Mouse (Mus musculus): Measurements from ENCODE around the gene Impg2.

The Impg2 gene

DNA sequence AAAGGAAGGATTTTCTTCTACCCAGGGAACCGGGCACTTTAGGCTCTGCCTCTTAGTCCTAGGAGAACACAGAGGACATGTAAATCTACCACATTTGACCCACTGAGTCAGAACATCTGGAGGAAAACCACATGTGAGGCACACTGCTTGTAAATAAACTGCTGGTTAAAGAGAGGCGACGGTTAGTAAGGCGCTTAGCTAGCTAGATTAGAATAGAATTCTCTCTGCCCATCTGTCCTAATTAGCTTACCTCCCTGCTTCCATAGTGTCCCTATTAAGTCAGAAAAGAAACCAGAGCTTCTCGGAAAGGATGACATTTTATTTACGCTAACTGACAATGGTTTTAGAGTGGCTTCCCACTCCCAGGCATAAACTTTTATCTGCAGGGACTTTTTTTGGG, at the start of gene Impg2:
Impg2 (plus strand) TSS at position 263 of the 400 bp plus-strand sequence.
- in situ Hi-C loops (cut with MboI, MseI) = no loop called here

DNA sequence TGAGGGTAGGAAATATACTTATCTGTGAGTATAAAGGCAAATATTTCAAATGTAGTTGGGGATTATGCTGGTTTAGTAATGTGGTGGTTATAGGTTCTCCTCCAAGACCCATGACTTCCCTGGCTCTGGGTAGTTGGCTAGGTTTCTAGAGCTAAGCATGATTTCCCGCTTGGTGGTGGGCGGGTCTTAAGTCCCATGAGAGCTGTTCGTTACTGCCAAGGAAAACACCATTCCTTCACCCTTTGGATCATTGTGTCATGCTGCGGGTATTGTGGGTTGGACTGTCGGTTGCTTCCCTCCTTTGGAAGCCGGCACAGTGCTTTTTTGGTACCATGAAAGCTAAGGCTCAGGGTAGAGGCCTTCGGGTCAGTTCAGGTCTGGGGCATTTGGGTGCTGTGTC, 40.6 kb upstream of the Impg2 start:
- in situ Hi-C loops (cut with MboI, MseI) = no loop called here

DNA sequence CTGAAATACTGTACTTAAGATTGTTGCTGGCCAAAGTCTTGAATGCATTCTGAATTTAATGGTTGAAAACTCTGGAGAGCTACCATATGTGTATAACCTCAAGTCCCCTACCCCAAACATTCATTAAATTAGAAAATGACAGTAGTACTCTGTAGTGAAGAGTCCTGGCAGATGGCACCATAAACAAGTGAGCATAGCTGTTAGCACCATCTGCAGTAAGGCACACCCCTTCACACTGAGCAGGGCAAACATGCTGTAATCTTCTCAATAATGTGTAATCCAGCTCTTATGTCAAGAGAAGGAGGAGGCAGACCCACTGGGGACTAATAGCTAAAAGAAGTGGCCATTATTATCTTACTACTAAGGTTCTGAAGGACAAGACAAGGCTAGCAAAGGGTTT, 33.9 kb upstream of the Impg2 start:
- in situ Hi-C loops (cut with MboI, MseI) = no loop called here

DNA sequence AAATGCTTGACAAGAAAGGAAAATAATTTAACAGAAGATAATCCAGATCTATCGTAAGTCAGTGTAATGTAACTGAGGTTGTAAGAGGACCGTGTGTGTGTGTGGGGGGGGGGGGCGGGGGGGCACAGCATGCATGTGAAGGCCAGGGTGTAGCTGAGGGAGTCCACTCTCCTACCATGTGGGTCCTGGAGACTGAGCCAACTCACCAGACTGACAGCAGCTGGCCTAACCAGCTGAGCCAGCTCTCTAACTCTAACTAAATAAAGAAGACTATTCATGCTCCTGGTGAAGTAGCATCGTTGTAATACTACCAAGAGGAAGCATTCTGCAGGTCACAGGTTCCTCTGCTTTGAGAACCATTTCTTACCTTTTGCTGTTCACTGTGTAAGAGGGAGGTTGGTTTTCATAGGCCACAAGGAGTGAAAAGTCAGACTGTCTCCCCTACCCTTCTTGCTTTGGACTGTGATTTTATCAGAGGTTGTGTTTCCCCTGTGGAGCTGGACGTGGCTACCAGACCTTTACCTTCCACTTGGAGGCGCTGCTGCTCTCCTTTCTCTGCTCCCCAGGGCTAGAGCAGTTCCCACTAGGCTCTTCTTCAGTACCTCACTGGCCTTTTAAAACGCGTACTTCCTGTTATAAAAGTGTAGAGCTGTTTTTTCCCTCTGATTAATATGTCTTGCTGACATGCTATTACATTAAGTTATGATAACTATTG, 28.1 kb upstream of the Impg2 start:
- in situ Hi-C loops (cut with MboI, MseI) = no loop called here

DNA sequence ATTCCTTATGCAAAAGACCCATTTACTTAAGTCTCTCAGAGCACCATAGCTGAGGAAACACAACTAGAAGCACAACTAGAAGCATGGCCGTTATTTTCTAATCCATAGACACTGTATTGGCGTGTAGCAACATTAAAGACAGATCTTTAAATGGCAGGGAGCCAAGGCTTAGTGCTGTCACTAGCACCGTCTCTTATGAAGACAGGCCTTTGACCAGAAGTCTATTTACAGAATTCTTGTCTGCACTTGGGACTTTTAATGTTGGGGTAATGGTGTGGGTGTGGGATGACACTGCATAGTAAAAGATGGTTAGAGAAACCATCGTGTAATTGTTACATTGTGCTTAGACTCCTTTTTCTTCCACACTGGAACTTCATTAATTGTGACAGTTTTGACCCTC, 17.2 kb upstream of the Impg2 start:
- in situ Hi-C loops (cut with MboI, MseI) = no loop called here

- in situ Hi-C loops (cut with MboI, MseI) = no loop called here
These were observed 15.9 kb upstream of the Impg2 start for GRCm38 (mm10) chr16:56188198-56188597.

GRCm38 (mm10) chr16:56212740-56213139, 8.6 kb downstream of the Impg2 start:
- in situ Hi-C loops (cut with MboI, MseI) = no loop called here

DNA sequence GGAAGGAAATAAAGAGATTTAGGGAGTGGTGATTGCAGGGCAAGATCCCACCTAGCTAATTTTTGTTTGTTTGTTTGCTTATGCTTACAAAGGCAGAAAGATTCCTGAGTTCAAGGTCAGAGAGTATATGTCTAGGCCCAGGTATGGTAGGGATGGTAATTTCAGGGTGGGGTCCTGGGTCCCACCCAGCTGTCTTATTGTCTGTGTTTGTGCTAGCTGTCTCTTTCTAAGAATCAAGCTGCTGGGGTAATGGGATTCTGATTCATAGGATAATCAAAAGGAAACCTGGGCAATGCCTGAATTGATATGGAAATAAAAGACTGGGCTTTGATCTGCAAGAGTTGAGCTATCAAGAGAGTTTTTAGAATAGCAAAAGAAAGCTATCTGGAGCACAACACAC, 23.6 kb downstream of the Impg2 start:
- in situ Hi-C loops (cut with MboI, MseI) = no loop called here

- in situ Hi-C loops (cut with MboI, MseI) = no loop called here
These were observed 25.3 kb downstream of the Impg2 start for GRCm38 (mm10) chr16:56229455-56229854.

DNA sequence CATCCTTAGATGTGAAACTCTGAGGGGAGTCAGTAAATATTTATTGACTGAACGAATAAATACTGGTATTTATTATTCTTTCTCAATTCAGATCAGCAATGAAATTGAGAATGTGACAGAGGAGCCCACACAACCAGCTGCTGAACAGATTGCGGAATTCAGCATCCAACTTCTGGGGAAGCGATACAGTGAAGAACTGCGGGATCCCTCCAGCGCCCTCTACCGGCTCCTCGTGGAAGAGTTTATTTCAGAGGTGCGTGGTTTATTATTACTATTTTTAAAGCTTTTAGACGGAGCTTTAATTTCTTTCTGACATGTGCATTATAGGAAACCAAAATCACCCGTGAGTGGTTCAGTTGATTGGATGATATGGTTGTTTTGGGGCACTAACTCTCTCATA, 27.2 kb downstream of the Impg2 start:
- in situ Hi-C loops (cut with MboI, MseI) = no loop called here

DNA sequence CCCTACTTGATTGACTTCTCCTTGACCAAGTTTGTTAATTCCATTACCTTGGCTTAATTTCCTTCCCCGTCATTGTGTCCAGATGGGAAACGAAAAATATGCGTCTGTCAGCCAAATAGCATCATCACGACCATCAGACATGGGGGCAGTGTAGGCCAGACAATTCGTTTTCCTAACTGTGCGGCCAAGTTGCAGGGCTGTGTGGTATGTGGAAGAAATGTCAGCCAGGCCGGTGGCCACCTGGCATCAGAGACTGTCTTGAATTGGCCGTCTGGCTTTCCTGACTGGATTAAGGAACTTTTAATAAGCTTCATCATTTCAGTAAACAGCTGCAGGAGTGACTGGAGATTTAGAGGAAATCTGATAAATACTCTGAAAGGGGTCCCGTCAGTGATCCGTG, 28.6 kb downstream of the Impg2 start:
- in situ Hi-C loops (cut with MboI, MseI) = no loop called here

GRCm38 (mm10) chr16:56246031-56246430, 41.9 kb downstream of the Impg2 start:
- in situ Hi-C loops (cut with MboI, MseI) = no loop called here

GRCm38 (mm10) chr16:56273917-56274316, 69.8 kb downstream of the Impg2 start:
- in situ Hi-C loops (cut with MboI, MseI) = no loop called here

- in situ Hi-C loops (cut with MboI, MseI) = no loop called here
These were observed 74.9 kb downstream of the Impg2 start for GRCm38 (mm10) chr16:56279060-56279459.

DNA sequence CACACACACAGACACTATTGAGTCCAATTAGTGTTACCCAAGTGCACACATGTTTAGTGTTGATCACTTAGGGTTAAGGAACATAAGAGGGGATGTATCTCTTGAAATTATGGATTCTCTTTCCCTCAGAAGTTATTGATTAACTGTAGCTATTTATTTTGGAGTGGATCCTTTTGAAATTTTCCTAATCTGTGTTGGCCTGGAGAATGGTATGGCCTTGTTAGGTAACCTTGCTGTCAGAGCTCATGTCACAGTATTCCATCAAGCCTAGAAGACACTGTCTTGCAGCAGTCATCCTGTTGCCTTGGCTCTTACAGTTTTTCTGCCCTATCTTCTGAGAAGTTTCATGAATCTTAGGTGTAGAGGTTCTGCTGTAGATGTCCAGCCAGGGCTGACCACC, 75.6 kb downstream of the Impg2 start:
- in situ Hi-C loops (cut with MboI, MseI) = no loop called here

- in situ Hi-C loops (cut with MboI, MseI) = no loop called here
These were observed 77.2 kb downstream of the Impg2 start for GRCm38 (mm10) chr16:56281336-56281735.

DNA sequence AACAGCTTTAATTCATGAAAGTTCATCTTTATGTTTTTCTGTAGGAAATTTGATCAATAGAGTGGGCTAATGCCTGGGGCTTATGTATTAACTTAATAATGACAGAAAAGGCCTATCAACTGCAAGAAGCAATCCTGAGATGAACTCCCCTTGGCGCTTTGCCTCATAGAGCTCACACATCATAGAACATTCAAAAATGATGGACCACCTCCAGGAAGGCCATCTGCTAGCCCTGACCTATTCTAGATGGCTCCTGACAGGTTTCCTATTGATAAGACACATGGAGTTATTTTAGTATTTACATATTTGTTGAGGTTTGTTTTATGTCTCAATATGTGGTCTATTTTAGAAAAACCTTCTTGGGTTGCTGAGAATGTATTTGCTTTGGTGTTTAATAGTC, 79.2 kb downstream of the Impg2 start:
- in situ Hi-C loops (cut with MboI, MseI) = no loop called here

DNA sequence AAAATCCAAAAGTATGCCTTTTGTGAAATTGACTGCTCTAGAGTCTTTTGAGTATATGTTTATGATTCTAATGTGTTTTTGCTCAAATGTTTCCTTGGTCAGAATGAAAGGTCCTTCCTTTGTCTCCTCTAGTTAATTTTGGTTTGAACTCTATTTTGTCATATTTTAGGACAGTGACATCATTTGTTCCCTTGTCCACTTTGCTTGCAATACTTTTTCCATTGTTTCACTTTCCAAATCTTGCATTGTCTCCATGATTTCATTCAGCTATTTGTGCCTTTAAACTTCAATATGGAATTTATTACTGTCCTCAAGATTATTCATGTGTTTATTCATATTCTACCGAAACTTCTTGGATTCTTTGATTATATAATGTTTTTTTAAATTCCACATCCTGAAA, 79.8 kb downstream of the Impg2 start:
- in situ Hi-C loops (cut with MboI, MseI) = no loop called here

- in situ Hi-C loops (cut with MboI, MseI) = no loop called here
These were observed 82.0 kb downstream of the Impg2 start for GRCm38 (mm10) chr16:56286076-56286475.

GRCm38 (mm10) chr16:56286977-56287376, 82.9 kb downstream of the Impg2 start:
- in situ Hi-C loops (cut with MboI, MseI) = no loop called here

DNA sequence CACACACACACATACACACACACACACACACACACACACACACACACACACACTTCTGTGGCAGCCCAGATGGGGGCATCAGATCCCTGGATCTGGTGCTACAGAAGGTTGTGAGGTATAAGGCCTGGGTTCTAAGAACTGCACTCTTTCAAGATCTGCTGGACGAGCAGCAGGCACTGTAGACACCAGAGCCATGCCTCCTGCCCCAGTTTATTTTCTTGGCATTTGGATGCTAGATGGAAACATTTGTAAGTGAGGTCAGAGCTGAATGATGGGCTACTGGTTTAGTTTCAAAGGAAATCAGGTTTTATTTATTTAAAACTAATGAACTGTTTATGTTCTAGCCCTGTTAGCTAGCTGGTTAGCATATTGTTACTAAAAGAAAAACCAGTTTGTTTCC, 90.8 kb downstream of the Impg2 start:
- in situ Hi-C loops (cut with MboI, MseI) = no loop called here

- in situ Hi-C loops (cut with MboI, MseI) = no loop called here
These were observed 92.0 kb downstream of the Impg2 start for GRCm38 (mm10) chr16:56295888-56296648.

- in situ Hi-C loops (cut with MboI, MseI) = no loop called here
These were observed 94.1 kb downstream of the Impg2 start for GRCm38 (mm10) chr16:56298248-56298647.
